In the genomic region with DNA sequence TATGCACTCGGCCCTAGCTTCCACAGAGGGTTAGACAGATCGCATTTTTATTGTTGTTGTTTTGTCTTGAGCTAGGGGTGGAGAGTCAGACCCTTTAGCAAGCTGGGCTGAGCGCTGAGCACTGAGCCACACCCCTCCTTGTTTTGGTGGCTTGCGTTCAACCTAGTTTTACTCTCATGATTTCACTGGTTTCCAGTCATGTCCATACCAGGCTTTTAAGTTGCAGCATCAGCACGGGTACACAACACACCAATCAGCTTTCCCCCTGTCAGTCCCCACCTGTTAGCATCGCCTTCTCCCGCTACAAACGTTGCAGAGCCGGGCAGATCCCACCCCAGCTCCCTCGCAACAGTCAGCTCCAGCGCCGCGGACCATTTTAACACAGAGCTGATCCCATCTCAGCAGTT, we compare ENCODE assay signal across 8 mouse cellular contexts. TPM values are rescaled to one million over a fixed set of nuclear protein-coding genes. Genes with fewer than 3 reads are reported as not detected.
DNase-seq lines count a peak whose midpoint lies in the region; ATAC-seq and TF ChIP-seq lines count a peak whose summit lies in the region.

No protein-coding gene starts in this region.

- peak overlapping the region; percentile 72 for H3K9ac ChIP-seq in lung, embryonic 16.5 days (ENCODE audit: low read length)
- peak overlapping the region; percentile 80 for H3K9ac ChIP-seq in embryonic facial prominence, embryonic 13.5 days
- H3K9ac ChIP-seq in limb, embryonic 13.5 days: peak overlapping the region; percentile 70

- no peak for TF ChIP-seq POLR2A in olfactory bulb, adult 2 months (IDR thresholded peaks at IDR 0.05; ENCODE audit: insufficient read depth, low read depth, low read length)

- peaks cover 6% of the 10 kb centered on the region; the same call in 1 of the 2 replicates for H3K36me3 ChIP-seq in lung, embryonic 16.5 days (ENCODE audit: control insufficient read depth, insufficient read depth, low read length)
- H3K36me3 ChIP-seq in embryonic facial prominence, embryonic 13.5 days: peaks cover 12% of the 10 kb centered on the region
- peaks cover 10% of the 10 kb centered on the region for H3K36me3 ChIP-seq in limb, embryonic 13.5 days

- H3K27ac ChIP-seq in lung, embryonic 16.5 days (ENCODE audit: low read length): peak overlapping the region; percentile 94
- H3K27ac ChIP-seq in embryonic facial prominence, embryonic 13.5 days: peak overlapping the region; percentile 98
- H3K27ac ChIP-seq in limb, embryonic 13.5 days: peak overlapping the region; percentile 94
- H3K27ac ChIP-seq in olfactory bulb, adult 2 months (ENCODE audit: insufficient read depth, low read depth, low read length): no peak overlapping the region

- H3K4me1 ChIP-seq in lung, embryonic 16.5 days (replicated peaks; ENCODE audit: control insufficient read depth, insufficient read depth, low read length): peaks cover 12% of the 10 kb centered on the region
- H3K4me1 ChIP-seq in embryonic facial prominence, embryonic 13.5 days: peaks cover 15% of the 10 kb centered on the region
- H3K4me1 ChIP-seq in limb, embryonic 13.5 days: peaks cover 15% of the 10 kb centered on the region
- H3K4me1 ChIP-seq in olfactory bulb, adult 2 months (ENCODE audit: control insufficient read depth, insufficient read depth, low read length): peaks cover 5% of the 10 kb centered on the region; the same call in 1 of the 2 replicates

- H3K9me3 ChIP-seq in lung, embryonic 16.5 days (ENCODE audit: control insufficient read depth, low read length): no peaks in the 10 kb centered on the region
- H3K9me3 ChIP-seq in embryonic facial prominence, embryonic 13.5 days: no peaks in the 10 kb centered on the region
- no peaks in the 10 kb centered on the region for H3K9me3 ChIP-seq in limb, embryonic 13.5 days

- no peak for TF ChIP-seq CTCF in olfactory bulb, adult 2 months (IDR thresholded peaks at IDR 0.05; ENCODE audit: insufficient read depth, low read depth, low read length)

- ATAC-seq in lung, embryonic 16.5 days (ENCODE audit: low read depth): peak; percentile 32
- peak; percentile 50 for ATAC-seq in embryonic facial prominence, embryonic 13.5 days (ENCODE audit: insufficient number of reproducible peaks, insufficient read depth, low FRiP score, low TSS enrichment, low read depth)
- ATAC-seq in limb, embryonic 13.5 days (ENCODE audit: low FRiP score, low read depth): peak; percentile 67

- no peaks in the 10 kb centered on the region for H3K27me3 ChIP-seq in lung, embryonic 16.5 days (ENCODE audit: control insufficient read depth, insufficient read depth, low read depth, low read length)
- H3K27me3 ChIP-seq in embryonic facial prominence, embryonic 13.5 days: no peaks in the 10 kb centered on the region
- H3K27me3 ChIP-seq in limb, embryonic 13.5 days: no peaks in the 10 kb centered on the region

- WGBS in lung, embryonic 16.5 days: under 1% methylated on average over 13 of the region's 13 CpGs
- WGBS in embryonic facial prominence, embryonic 13.5 days: under 1% methylated on average over 13 of the region's 13 CpGs
- WGBS in limb, embryonic 13.5 days: under 1% methylated on average over 13 of the region's 13 CpGs
- under 1% methylated on average over 13 of the region's 13 CpGs for WGBS in olfactory bulb, adult 2 months

- peak overlapping the region; percentile 87 for H3K4me3 ChIP-seq in lung, embryonic 16.5 days (ENCODE audit: low read length)
- peak overlapping the region; percentile 70 for H3K4me3 ChIP-seq in embryonic facial prominence, embryonic 13.5 days
- H3K4me3 ChIP-seq in limb, embryonic 13.5 days: peak overlapping the region; percentile 73
- H3K4me3 ChIP-seq in olfactory bulb, adult 2 months (ENCODE audit: insufficient read depth, low read depth, low read length): peak overlapping the region; percentile 59

- peak overlapping the region; percentile 65 for H3K4me2 ChIP-seq in lung, embryonic 16.5 days (ENCODE audit: low read depth, low read length)
- peak overlapping the region; percentile 83 for H3K4me2 ChIP-seq in embryonic facial prominence, embryonic 13.5 days
- H3K4me2 ChIP-seq in limb, embryonic 13.5 days (replicated peaks): peak overlapping the region; percentile 84

- DNase-seq in lung, postnatal 14 days: no peak
- no peak for DNase-seq in spleen, adult 18-20 months
- DNase-seq in gastrocnemius, adult 18-20 months (ENCODE audit: low spot score): no peak
- no peak for DNase-seq in T-cell, adult 2 months (ENCODE audit: low spot score)

RNA-seq across cellular contexts. Expression of a gene that starts 0.4 kb away (rescaled TPM):
- polyA plus RNA-seq in lung, embryonic 16.5 days (2015; fragmentation: Nextera tagmentation; extraction: Ambion mirVana): 55.1 and 59.5 TPM in 2 replicates
- 46.1 and 48.7 TPM in 2 replicates for polyA plus RNA-seq in embryonic facial prominence, embryonic 13.5 days (2015; fragmentation: Nextera tagmentation; extraction: Ambion mirVana)
- 45.6 and 46.6 TPM in 2 replicates for polyA plus RNA-seq in limb, embryonic 13.5 days (2015; fragmentation: Nextera tagmentation; extraction: Ambion mirVana)
- not detected in 2 replicates for polyA plus RNA-seq in olfactory bulb, adult 2 months (2012; ENCODE audit: insufficient read depth, insufficient read length, low replicate concordance, missing spikeins)
- under 1 TPM in 1 of 2 experiments, not detected in 1; 0.14 TPM for total RNA-seq in gastrocnemius, adult 18-20 months (2021)

RNA-seq across cellular contexts. Expression of a gene that starts 25.6 kb away (rescaled TPM):
- 0.82 and 0.89 TPM in 2 replicates for polyA plus RNA-seq in lung, embryonic 16.5 days (2015; fragmentation: Nextera tagmentation; extraction: Ambion mirVana)
- 0.89 and 1.2 TPM in 2 replicates for polyA plus RNA-seq in embryonic facial prominence, embryonic 13.5 days (2015; fragmentation: Nextera tagmentation; extraction: Ambion mirVana)
- 1.4 and 1.5 TPM in 2 replicates for polyA plus RNA-seq in limb, embryonic 13.5 days (2015; fragmentation: Nextera tagmentation; extraction: Ambion mirVana)
- polyA plus RNA-seq in olfactory bulb, adult 2 months (2012; ENCODE audit: insufficient read depth, insufficient read length, low replicate concordance, missing spikeins): not detected in 2 replicates
- under 1 TPM; 0.27 to 0.55 TPM for total RNA-seq in gastrocnemius, adult 18-20 months (2021)

RNA-seq across cellular contexts. Expression of a gene that starts 51.2 kb away (rescaled TPM):
- polyA plus RNA-seq in lung, embryonic 16.5 days (2015; fragmentation: Nextera tagmentation; extraction: Ambion mirVana): 56.1 and 58.6 TPM in 2 replicates
- 78.7 and 81.7 TPM in 2 replicates for polyA plus RNA-seq in embryonic facial prominence, embryonic 13.5 days (2015; fragmentation: Nextera tagmentation; extraction: Ambion mirVana)
- 72.3 and 81.5 TPM in 2 replicates for polyA plus RNA-seq in limb, embryonic 13.5 days (2015; fragmentation: Nextera tagmentation; extraction: Ambion mirVana)
- polyA plus RNA-seq in olfactory bulb, adult 2 months (2012; ENCODE audit: insufficient read depth, insufficient read length, low replicate concordance, missing spikeins): 122 TPM in 1 of 2 replicates, not detected in the other
- 1 to 10 TPM; 8.6 to 9.9 TPM for total RNA-seq in gastrocnemius, adult 18-20 months (2021)
